Mouse (Mus musculus): Measurements from ENCODE around the gene Krtap28-10. TPM values are rescaled to one million over a fixed set of nuclear protein-coding genes. Genes with fewer than 3 reads are reported as not detected.

Gene Krtap28-10
- polyA plus RNA-seq, 1 experiment from 2014 or later: not detected

GRCm38 (mm10) chr1:83044882-83045427 is 2.7 kb upstream of the Krtap28-10 start, which contains the start of gene Gm47969:
Gene Gm47969, plus strand, starts transcription at chr1:83044932.
- Histone ChIP-seq H3K4me3 (no peak within 1 kb of the TSS), H3K9ac (no peak within 1 kb of the TSS), H3K4me1 (replicated peaks) (no peaks in the 10 kb centered on the region), H3K36me3 (no peaks in the 10 kb centered on the region), H3K9me3 (no peaks in the 10 kb centered on the region), H3K27ac (no peak within 1 kb of the TSS), H3K4me2 (no peak within 1 kb of the TSS), H3K27me3 (no peaks in the 10 kb centered on the region)
- no peak for ATAC-seq (ENCODE audit: low FRiP score)
- 86% methylated on average over 5 of the region's 5 CpGs for WGBS

GRCm38 (mm10) chr1:83039080-83039479 is 3.2 kb downstream of the Krtap28-10 start:
- Histone ChIP-seq H3K9ac (no peak overlapping the region), H3K4me3 (no peak overlapping the region), H3K27ac (no peak overlapping the region), H3K4me1 (replicated peaks) (peaks cover 9% of the 10 kb centered on the region; the same call in 1 of the 2 replicates), H3K36me3 (no peaks in the 10 kb centered on the region), H3K4me2 (no peak overlapping the region), H3K27me3 (no peaks in the 10 kb centered on the region), H3K9me3 (no peaks in the 10 kb centered on the region)
- ATAC-seq (ENCODE audit: low FRiP score): no peak
- 79% methylated on average over 4 of the region's 4 CpGs for WGBS

- Histone ChIP-seq H3K27ac (peak within 1 kb of the TSS; percentile 18; the same call in 1 of the 2 replicates), H3K4me2 (peak within 1 kb of the TSS; percentile 75), H3K9me3 (no peaks in the 10 kb centered on the region), H3K27me3 (no peaks in the 10 kb centered on the region), H3K36me3 (no peaks in the 10 kb centered on the region), H3K4me3 (peak within 1 kb of the TSS; percentile 52), H3K9ac (peak within 1 kb of the TSS; percentile 68), H3K4me1 (replicated peaks) (peaks cover 9% of the 10 kb centered on the region; the same call in 1 of the 2 replicates)
- peak; percentile 96 for ATAC-seq (ENCODE audit: low FRiP score)
- WGBS: under 1% methylated on average over 25 of the region's 25 CpGs
Observed at GRCm38 (mm10) chr1:83038109-83038672, 4.1 kb downstream of the Krtap28-10 start, which contains the start of gene Slc19a3. Gene Slc19a3, minus strand, starts transcription at chr1:83038448.

- Histone ChIP-seq H3K27me3 (no peaks in the 10 kb centered on the region), H3K27ac (no peak overlapping the region), H3K4me1 (replicated peaks) (peaks cover 9% of the 10 kb centered on the region; the same call in 1 of the 2 replicates), H3K36me3 (no peaks in the 10 kb centered on the region), H3K4me2 (peak overlapping the region; percentile 75; the same call in 1 of the 2 replicates), H3K9ac (no peak overlapping the region), H3K4me3 (no peak overlapping the region), H3K9me3 (no peaks in the 10 kb centered on the region)
- no peak for ATAC-seq (ENCODE audit: low FRiP score)
- WGBS: 74% methylated on average over 11 of the region's 11 CpGs
Observed at GRCm38 (mm10) chr1:83036892-83037667, 5.2 kb downstream of the Krtap28-10 start.

GRCm38 (mm10) chr1:83034509-83034908 is 7.8 kb downstream of the Krtap28-10 start:
- ATAC-seq (ENCODE audit: low FRiP score): no peak
- no peak overlapping the region for H3K4me2 ChIP-seq
- H3K36me3 ChIP-seq: no peaks in the 10 kb centered on the region
- 67% methylated on average over 5 of the region's 5 CpGs for WGBS
- H3K9ac ChIP-seq: no peak overlapping the region
- no peaks in the 10 kb centered on the region for H3K9me3 ChIP-seq
- no peaks in the 10 kb centered on the region for H3K27me3 ChIP-seq
- no peak overlapping the region for H3K27ac ChIP-seq
- no peak overlapping the region for H3K4me3 ChIP-seq
- peaks cover 9% of the 10 kb centered on the region; the same call in 1 of the 2 replicates for H3K4me1 ChIP-seq (replicated peaks)

GRCm38 (mm10) chr1:83032508-83032907 is 9.8 kb downstream of the Krtap28-10 start:
- ATAC-seq (ENCODE audit: low FRiP score): no peak
- Histone ChIP-seq H3K9ac (no peak overlapping the region), H3K4me3 (no peak overlapping the region), H3K27me3 (no peaks in the 10 kb centered on the region), H3K27ac (no peak overlapping the region), H3K36me3 (no peaks in the 10 kb centered on the region), H3K4me2 (no peak overlapping the region), H3K4me1 (replicated peaks) (peaks cover under 1% of the 10 kb centered on the region; the same call in 1 of the 2 replicates), H3K9me3 (no peaks in the 10 kb centered on the region)
- 91% methylated on average over 6 of the region's 6 CpGs for WGBS

GRCm38 (mm10) chr1:83031950-83032349 is 10.3 kb downstream of the Krtap28-10 start:
- 54% methylated on average over 1 of the region's 1 CpGs for WGBS
- Histone ChIP-seq H3K27me3 (no peaks in the 10 kb centered on the region), H3K27ac (no peak overlapping the region)

GRCm38 (mm10) chr1:83016556-83016955 is 25.7 kb downstream of the Krtap28-10 start:
- H3K4me3 ChIP-seq: no peak overlapping the region
- H3K4me2 ChIP-seq: no peak overlapping the region
- no peaks in the 10 kb centered on the region for H3K4me1 ChIP-seq (replicated peaks)
- no peak overlapping the region for H3K9ac ChIP-seq
- 70% methylated on average over 1 of the region's 1 CpGs for WGBS
- ATAC-seq (ENCODE audit: low FRiP score): no peak
- no peaks in the 10 kb centered on the region for H3K27me3 ChIP-seq
- no peaks in the 10 kb centered on the region for H3K9me3 ChIP-seq
- H3K36me3 ChIP-seq: no peaks in the 10 kb centered on the region
- H3K27ac ChIP-seq: no peak overlapping the region

More at GRCm38 (mm10) chr1:83031950-83032349, 10.3 kb downstream of the Krtap28-10 start:
- no peak overlapping the region for H3K4me2 ChIP-seq
- H3K4me1 ChIP-seq (replicated peaks): no peaks in the 10 kb centered on the region
- H3K36me3 ChIP-seq: no peaks in the 10 kb centered on the region
- H3K9ac ChIP-seq: no peak overlapping the region
- no peak for ATAC-seq (ENCODE audit: low FRiP score)
- H3K4me3 ChIP-seq: no peak overlapping the region
- H3K9me3 ChIP-seq: no peaks in the 10 kb centered on the region

- H3K4me2 ChIP-seq: no peak overlapping the region
- no peak overlapping the region for H3K9ac ChIP-seq
- H3K9me3 ChIP-seq: no peaks in the 10 kb centered on the region
- no peak overlapping the region for H3K27ac ChIP-seq
- H3K4me3 ChIP-seq: no peak overlapping the region
- H3K27me3 ChIP-seq: no peaks in the 10 kb centered on the region
- WGBS: 80% methylated on average over 10 of the region's 10 CpGs
- no peaks in the 10 kb centered on the region for H3K36me3 ChIP-seq
- ATAC-seq (ENCODE audit: low FRiP score): no peak
- no peaks in the 10 kb centered on the region for H3K4me1 ChIP-seq (replicated peaks)
Observed at GRCm38 (mm10) chr1:83015329-83015879, 26.9 kb downstream of the Krtap28-10 start.

GRCm38 (mm10) chr1:83014477-83014876 is 27.8 kb downstream of the Krtap28-10 start:
- no peaks in the 10 kb centered on the region for H3K4me1 ChIP-seq (replicated peaks)
- H3K9ac ChIP-seq: no peak overlapping the region
- H3K4me3 ChIP-seq: no peak overlapping the region
- no peak overlapping the region for H3K4me2 ChIP-seq
- no peak overlapping the region for H3K27ac ChIP-seq
- 98% methylated on average over 3 of the region's 3 CpGs for WGBS
- H3K27me3 ChIP-seq: no peaks in the 10 kb centered on the region
- ATAC-seq (ENCODE audit: low FRiP score): no peak
- H3K36me3 ChIP-seq: no peaks in the 10 kb centered on the region
- no peaks in the 10 kb centered on the region for H3K9me3 ChIP-seq

GRCm38 (mm10) chr1:83007471-83007870 is 34.8 kb downstream of the Krtap28-10 start:
- no peaks in the 10 kb centered on the region for H3K27me3 ChIP-seq
- H3K9ac ChIP-seq: no peak overlapping the region
- H3K9me3 ChIP-seq: no peaks in the 10 kb centered on the region
- H3K36me3 ChIP-seq: no peaks in the 10 kb centered on the region
- no peak overlapping the region for H3K4me3 ChIP-seq
- H3K4me2 ChIP-seq: no peak overlapping the region
- no peak for ATAC-seq (ENCODE audit: low FRiP score)
- H3K4me1 ChIP-seq (replicated peaks): no peaks in the 10 kb centered on the region
- H3K27ac ChIP-seq: no peak overlapping the region
- 70% methylated on average over 6 of the region's 6 CpGs for WGBS
